Mouse (Mus musculus) layer of hippocampus, postnatal 36 days (tissue): ENCODE data around the gene Gm14151. TPM values are rescaled to one million over a fixed set of nuclear protein-coding genes. Genes with fewer than 3 reads are reported as not detected.
A peak's percentile ranks its signal among the peaks of the same experiment; 100 is the strongest.
"Not testable (repeated sequence)": the region's sequence is repeated elsewhere in the genome, so short reads cannot be mapped to it uniquely, and the experiment has no call there.

Source experiments
- DNase-seq, 2 experiments: peaks; one replicate each; pipeline ENCODE4 v3.0.0; 2022
- total RNA-seq, 2 experiments: library from RNA; stranded (reverse); gene quantifications; 2 replicates each; pipeline ENCODE4 v1.2.3; 2021

Gm14151 gene
- total RNA-seq: not detected

- DNase-seq: not testable (repeated sequence)
Observed at GRCm38 (mm10) chr2:151092250-151092649, at the start of gene Gm14151. Gene Gm14151 (minus strand): TSS chr2:151092350.

GRCm38 (mm10) chr2:151097945-151098344 lies 5.8 kb upstream of the Gm14151 start, which contains the start of gene Gm14147:
Gene Gm14147 (plus strand): TSS chr2:151098245.
- DNase-seq: not testable (repeated sequence)

GRCm38 (mm10) chr2:151056637-151057036 lies 35.5 kb downstream of the Gm14151 start:
- no peak for DNase-seq

- DNase-seq: no peak
Observed at GRCm38 (mm10) chr2:151040411-151040810, 51.7 kb downstream of the Gm14151 start.

- DNase-seq: no peak
Observed at GRCm38 (mm10) chr2:151039726-151040125, 52.4 kb downstream of the Gm14151 start.

- peak; percentile 90 to 91 for DNase-seq
Observed at GRCm38 (mm10) chr2:151039232-151039695, 52.9 kb downstream of the Gm14151 start, which contains the start of the genes Ninl and Nanp. Gene Ninl (minus strand): TSS chr2:151039382. Gene Nanp (minus strand): TSS chr2:151039398.

- no peak for DNase-seq
Observed at GRCm38 (mm10) chr2:151038811-151039222, 53.3 kb downstream of the Gm14151 start.

GRCm38 (mm10) chr2:151037876-151038552 lies 54.1 kb downstream of the Gm14151 start:
- no peak for DNase-seq

- DNase-seq: no peak
Observed at GRCm38 (mm10) chr2:151037292-151037691, 54.9 kb downstream of the Gm14151 start.

Other genes starting within 250 kb of the Gm14151 start
- gene Abhd12, start 187.6 kb downstream of the Gm14151 start, total RNA-seq: 100 to 1,000 TPM; 301 to 309 TPM
- gene Gins1, start 186.9 kb downstream of the Gm14151 start, total RNA-seq: 1 to 10 TPM; 1.5 TPM
- gene Ninl, start 53.0 kb downstream of the Gm14151 start, total RNA-seq: 1 to 10 TPM; 3.8 to 5.5 TPM
- gene Nanp, start 53.0 kb downstream of the Gm14151 start, total RNA-seq: 10 to 100 TPM; 23.1 to 26.2 TPM
- not detected for gene Gm14147, start 5.9 kb upstream of the Gm14151 start, total RNA-seq